Mouse (Mus musculus): Measurements from ENCODE around the gene Myh10. TPM values are rescaled to one million over a fixed set of nuclear protein-coding genes. Genes with fewer than 3 reads are reported as not detected.

Gene Myh10
- total RNA-seq, 2 experiments from 2014 or later, result 79.4 to 100 TPM

GRCm38 (mm10) chr11:68852486-68852901 lies 161.1 kb downstream of the Myh10 start:
- intact Hi-C loops (cut with DNase I), result loop anchor here (2.0 kb wide), 1 partner anchor 20 kb away; no protein-coding TSS in a partner anchor
- peak; percentile 81 to 84 for DNase-seq

GRCm38 (mm10) chr11:68852932-68853409 lies 161.6 kb downstream of the Myh10 start:
- peak; percentile 100 for DNase-seq
- intact Hi-C loops (cut with DNase I), result loop anchor here (2.0 kb wide), 1 partner anchor 20 kb away; no protein-coding TSS in a partner anchor

- intact Hi-C loops (cut with DNase I), result loop anchor here (1.0 to 2.0 kb wide), 2 partner anchors 10 to 19 kb away; no protein-coding TSS in a partner anchor
- peak; percentile 58 to 62 for DNase-seq
Measured at GRCm38 (mm10) chr11:68853611-68854401, 162.4 kb downstream of the Myh10 start.

- DNase-seq, result no peak
- intact Hi-C loops (cut with DNase I), result loop anchor here (1.0 kb wide), 1 partner anchor 10 kb away; no protein-coding TSS in a partner anchor
Measured at GRCm38 (mm10) chr11:68854621-68855020, 163.3 kb downstream of the Myh10 start.

GRCm38 (mm10) chr11:68857329-68857728 lies 166.0 kb downstream of the Myh10 start:
- intact Hi-C loops (cut with DNase I), result no loop called here
- DNase-seq, result no peak

GRCm38 (mm10) chr11:68859943-68860593 lies 168.7 kb downstream of the Myh10 start:
- intact Hi-C loops (cut with DNase I), result no loop called here
- no peak for DNase-seq

GRCm38 (mm10) chr11:68862260-68862659 lies 170.9 kb downstream of the Myh10 start:
- no peak for DNase-seq
- intact Hi-C loops (cut with DNase I), result no loop called here

GRCm38 (mm10) chr11:68863631-68864091 lies 172.3 kb downstream of the Myh10 start:
- intact Hi-C loops (cut with DNase I), result loop anchor here (1.0 kb wide), 1 partner anchor 9 kb away; no protein-coding TSS in a partner anchor

GRCm38 (mm10) chr11:68864544-68865189 lies 173.3 kb downstream of the Myh10 start:
- DNase-seq, result peak; percentile 90 to 91
- intact Hi-C loops (cut with DNase I), result loop anchor here (1.0 kb wide), 1 partner anchor 10 kb away; no protein-coding TSS in a partner anchor

More at GRCm38 (mm10) chr11:68863631-68864091, 172.3 kb downstream of the Myh10 start:
- DNase-seq, result peak; percentile 18 to 30

Other genes starting within 250 kb of the Myh10 start
- 1 to 10 TPM; 7.4 to 9.6 TPM for gene Pik3r6, start 188.5 kb upstream of the Myh10 start, total RNA-seq (2021)
- under 1 TPM; 0.27 to 0.31 TPM for gene Mfsd6l, start 135.4 kb upstream of the Myh10 start, total RNA-seq (2021)
- gene Ccdc42, start 104.5 kb upstream of the Myh10 start, total RNA-seq (2021), result under 1 TPM; 0.24 to 0.47 TPM
- 10 to 100 TPM; 67.3 to 70.9 TPM for gene Ndel1, start 180.3 kb downstream of the Myh10 start, total RNA-seq (2021)
- under 1 TPM; 0.10 to 0.17 TPM for gene Rnf222, start 197.0 kb downstream of the Myh10 start, total RNA-seq (2021)
- gene Rpl26, start 210.0 kb downstream of the Myh10 start, total RNA-seq (2021), result 100 to 1,000 TPM; 777 to 828 TPM
- not detected for gene Odf4, start 235.5 kb downstream of the Myh10 start, total RNA-seq (2021)